8 mouse cellular contexts compared by ENCODE assay signal in the genomic region with DNA sequence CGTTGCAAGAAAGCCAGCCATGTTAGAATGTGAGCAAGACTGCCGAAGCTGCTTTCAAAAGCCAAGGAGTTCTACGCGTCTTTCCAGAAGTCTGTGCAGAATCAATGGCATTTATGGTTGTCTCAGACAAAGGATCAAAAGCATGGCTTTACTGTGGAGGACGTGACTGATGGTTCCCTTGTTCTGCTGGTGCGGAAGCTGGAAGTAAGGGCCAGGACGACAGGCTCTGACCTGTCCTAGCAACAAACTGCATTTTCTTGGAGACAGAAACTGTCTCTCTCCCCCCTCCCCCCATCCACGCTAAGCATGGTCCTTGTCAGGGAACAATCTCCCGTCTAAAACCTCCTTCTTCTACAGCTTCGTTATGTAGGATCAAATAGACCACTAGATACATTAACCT.
DNase-seq lines count a peak whose midpoint lies in the region; ATAC-seq and TF ChIP-seq lines count a peak whose summit lies in the region.
"Had no signal": no experiment of that assay in that cellular context is flagged by ENCODE, and none has a peak within 500 bp of the region (broad histone marks: within the 10 kb centered on the region; RNA-seq: fewer than 3 reads in every experiment).

No protein-coding gene starts in this region.

- no peaks in the 10 kb centered on the region for H3K9me3 ChIP-seq in embryonic facial prominence, embryonic 15.5 days (replicated peaks)
- no peaks in the 10 kb centered on the region for H3K9me3 ChIP-seq in intestine, postnatal 0 days (ENCODE audit: control insufficient read depth)

- H3K27me3 ChIP-seq in embryonic facial prominence, embryonic 15.5 days, result no peaks in the 10 kb centered on the region
- H3K27me3 ChIP-seq in intestine, postnatal 0 days (replicated peaks; ENCODE audit: control insufficient read depth, insufficient read depth, low read length), result no peaks in the 10 kb centered on the region

- intact Hi-C loops in left cerebral cortex, postnatal 36 days (cut with DNase I), result no loop called here

- H3K4me2 ChIP-seq in embryonic facial prominence, embryonic 15.5 days (replicated peaks), result peak overlapping the region; percentile 42
- H3K4me2 ChIP-seq in intestine, postnatal 0 days (replicated peaks; ENCODE audit: low read depth), result peak overlapping the region; percentile 35; the same call in 1 of the 2 replicates

- no peak overlapping the region for H3K9ac ChIP-seq in embryonic facial prominence, embryonic 15.5 days
- no peak overlapping the region for H3K9ac ChIP-seq in intestine, postnatal 0 days (ENCODE audit: low read depth, low read length)

- 0 out of 2 replicates have a peak overlapping the region, but pooled peaks have one; percentile 6 for H3K27ac ChIP-seq in layer of hippocampus, adult 2 months
- peak overlapping the region; percentile 63 for H3K27ac ChIP-seq in embryonic facial prominence, embryonic 15.5 days (replicated peaks)
- no peak overlapping the region for H3K27ac ChIP-seq in intestine, postnatal 0 days (ENCODE audit: low read depth, low read length)

- DNase-seq in layer of hippocampus, adult 2 months (ENCODE audit: low spot score in 2 of 2), result no peak
- DNase-seq in layer of hippocampus, postnatal 14 days (ENCODE audit: low spot score in 2 of 2), result no peak
- peak; percentile 32 for DNase-seq in retina, postnatal 1 day
- no peak for DNase-seq in thymus, postnatal 0 days (ENCODE audit: low spot score)
- no peak for DNase-seq in left cerebral cortex, postnatal 36 days (ENCODE audit: low spot score in 2 of 2)
- DNase-seq: cerebellum, postnatal 25 days had no signal

- H3K36me3 ChIP-seq in embryonic facial prominence, embryonic 15.5 days, result no peaks in the 10 kb centered on the region
- H3K36me3 ChIP-seq in intestine, postnatal 0 days (ENCODE audit: control insufficient read depth, insufficient read depth), result no peaks in the 10 kb centered on the region

- WGBS in embryonic facial prominence, embryonic 15.5 days, result 19% methylated on average over 10 of the region's 10 CpGs
- WGBS in intestine, postnatal 0 days, result 18% methylated on average over 10 of the region's 10 CpGs

- peak overlapping the region; percentile 29 for H3K4me3 ChIP-seq in layer of hippocampus, adult 2 months
- H3K4me3 ChIP-seq in embryonic facial prominence, embryonic 15.5 days (replicated peaks), result peak overlapping the region; percentile 19
- H3K4me3 ChIP-seq in intestine, postnatal 0 days (ENCODE audit: low read depth, low read length), result no peak overlapping the region

- H3K4me1 ChIP-seq in embryonic facial prominence, embryonic 15.5 days, result peaks cover 3% of the 10 kb centered on the region; the same call in 1 of the 2 replicates
- no peaks in the 10 kb centered on the region for H3K4me1 ChIP-seq in intestine, postnatal 0 days (replicated peaks; ENCODE audit: control insufficient read depth, insufficient read depth, low read length)

- ATAC-seq in embryonic facial prominence, embryonic 15.5 days (ENCODE audit: insufficient number of reproducible peaks, low FRiP score, low TSS enrichment, low read depth), result no peak
- ATAC-seq in intestine, postnatal 0 days, result no peak

- no peak for TF ChIP-seq CTCF in layer of hippocampus, adult 2 months (conservative IDR thresholded peaks at IDR 0.05)
- TF ChIP-seq CTCF in intestine, postnatal 0 days (IDR thresholded peaks at IDR 0.05; ENCODE audit: low read depth), result no peak
